Mouse (Mus musculus): ENCODE measurements around the gene Crygs.

DNA sequence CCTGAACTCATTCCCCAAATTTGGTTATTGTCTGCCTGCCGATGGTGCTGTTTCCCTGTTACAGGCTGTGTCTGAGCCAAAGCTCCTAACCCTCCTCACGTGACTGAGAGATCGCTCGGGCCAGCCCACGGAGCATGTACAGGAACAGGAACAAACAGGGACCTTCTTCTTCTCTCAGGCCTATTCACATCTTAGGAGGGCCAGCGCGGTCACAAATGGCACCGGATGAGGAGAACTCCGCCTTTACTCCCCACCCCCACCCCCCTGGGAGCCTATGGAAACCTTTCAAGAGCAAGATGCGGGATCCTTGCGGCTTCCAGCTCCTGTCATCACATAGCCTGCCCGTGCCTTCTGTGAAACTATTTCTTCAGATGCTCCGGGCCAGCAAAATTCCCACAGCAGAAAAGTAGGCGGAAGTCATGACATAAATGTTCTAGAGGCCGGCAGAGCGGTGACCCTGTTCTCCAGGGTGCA, 44.6 kb downstream of the Crygs start:
- no peak for TF ChIP-seq POLR2A (IDR thresholded peaks at IDR 0.05; ENCODE audit: control insufficient read depth, extremely low read depth, insufficient read depth, low read length, poor library complexity)
- no peak for TF ChIP-seq CTCF (IDR thresholded peaks at IDR 0.05; ENCODE audit: borderline replicate concordance, control insufficient read depth, extremely low read depth, insufficient read depth, low read length, poor library complexity)

Measured in thymus, adult 2 months (tissue).